Mouse (Mus musculus): ENCODE measurements around the gene Smad1. TPM values are rescaled to one million over a fixed set of nuclear protein-coding genes. Genes with fewer than 3 reads are reported as not detected.

Smad1 gene
- 23.7 and 23.8 TPM in 2 replicates for polyA plus RNA-seq (2011; ENCODE audit: insufficient read depth, insufficient read length, low read depth, missing spikeins)

DNA sequence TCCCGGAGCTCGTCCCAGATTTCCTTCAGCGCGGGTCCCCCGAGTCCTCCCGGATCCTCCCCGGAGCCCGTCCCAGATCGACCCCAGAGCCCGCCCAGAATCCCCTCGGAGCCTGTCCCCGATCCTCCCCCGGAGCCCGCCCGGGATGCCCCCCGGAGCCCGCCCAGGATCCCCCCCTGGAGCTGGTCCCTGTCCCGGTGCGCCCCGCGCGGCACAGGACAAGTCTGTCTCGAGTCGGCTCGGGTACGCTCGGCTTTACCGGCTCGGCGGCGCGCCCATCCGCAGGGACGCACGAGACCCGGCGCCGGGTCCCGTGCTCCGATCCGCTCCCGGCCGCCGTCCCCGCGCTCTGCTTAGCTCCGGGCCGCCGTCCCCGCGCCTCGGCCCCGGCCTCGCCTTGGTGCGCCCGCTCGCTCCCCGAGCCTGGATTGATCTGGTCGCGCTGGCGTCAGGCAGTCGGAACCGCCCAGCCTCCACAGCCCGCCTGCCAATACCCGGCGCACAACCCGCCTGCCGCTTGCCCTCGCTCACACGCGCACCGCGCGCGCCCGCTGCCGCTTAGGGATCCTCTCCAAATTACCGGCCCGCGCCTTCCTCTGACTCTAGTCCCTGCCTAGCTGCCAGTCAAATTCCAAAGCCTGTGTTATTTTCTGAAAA lies at the start of gene Smad1:
Gene Smad1, minus strand, starts transcription at position 525 of the 657 bp plus-strand sequence.
- H3K9me3 ChIP-seq (replicated peaks; ENCODE audit: control insufficient read depth, insufficient read depth, low read length, poor library complexity, severe bottlenecking) = no peaks in the 10 kb centered on the region
- peak within 1 kb of the TSS; percentile 98 for H3K9ac ChIP-seq (ENCODE audit: low read depth, poor library complexity, severe bottlenecking)
- H3K4me1 ChIP-seq (ENCODE audit: control insufficient read depth, insufficient read depth, low read length) = no peaks in the 10 kb centered on the region
- H3K4me3 ChIP-seq (ENCODE audit: low read depth, low read length) = peak within 1 kb of the TSS; percentile 71
- no peak within 1 kb of the TSS for H3K27ac ChIP-seq (ENCODE audit: insufficient read depth, low read length)
- no peaks in the 10 kb centered on the region for H3K36me3 ChIP-seq (ENCODE audit: control insufficient read depth, insufficient read depth, low read length, poor library complexity, severe bottlenecking)
- H3K27me3 ChIP-seq (ENCODE audit: control insufficient read depth, insufficient read depth, low read length, poor library complexity, severe bottlenecking) = no peaks in the 10 kb centered on the region
- TF ChIP-seq POLR2A (IDR thresholded peaks at IDR 0.05; ENCODE audit: insufficient read depth, low read length) = peak; percentile 60
- TF ChIP-seq EP300 (IDR thresholded peaks at IDR 0.05; ENCODE audit: insufficient read depth, low read depth, low read length) = no peak

DNA sequence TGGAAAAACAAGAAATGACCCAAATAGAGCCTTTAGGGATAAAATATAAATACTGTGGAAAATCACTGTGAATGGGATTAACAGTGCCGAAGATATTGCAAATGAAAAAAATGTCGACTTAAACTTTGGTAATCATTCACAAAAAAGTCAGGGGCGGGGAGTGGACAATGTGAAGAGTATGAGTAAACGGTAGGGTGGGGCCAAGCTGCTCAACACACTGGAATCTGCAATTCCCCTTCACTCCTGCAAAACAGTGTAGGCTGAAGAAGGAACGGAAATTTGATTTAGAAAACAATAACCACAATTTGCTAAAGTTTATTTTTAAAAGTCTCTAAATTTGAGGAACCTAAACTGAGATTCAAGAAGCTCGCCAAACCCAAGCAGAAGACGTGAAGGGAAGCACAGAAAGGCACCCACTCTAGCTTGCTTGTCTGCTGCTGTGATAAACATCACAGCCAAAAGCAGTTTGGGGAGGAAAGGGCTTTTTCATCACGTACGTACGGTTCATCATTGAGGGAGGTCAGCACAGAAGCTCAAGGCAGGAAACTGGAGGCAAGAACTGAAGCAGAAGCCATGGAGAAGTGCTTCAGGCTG lies 48.0 kb upstream of the Smad1 start:
- TF ChIP-seq POLR2A (IDR thresholded peaks at IDR 0.05; ENCODE audit: insufficient read depth, low read length) (no peak), EP300 (IDR thresholded peaks at IDR 0.05; ENCODE audit: insufficient read depth, low read depth, low read length) (no peak), CTCF (IDR thresholded peaks at IDR 0.05; ENCODE audit: low read depth, low read length) (no peak)
- H3K27me3 ChIP-seq (ENCODE audit: control insufficient read depth, insufficient read depth, low read length, poor library complexity, severe bottlenecking) = no peaks in the 10 kb centered on the region; the same call in 1 of the 2 replicates
- no peaks in the 10 kb centered on the region for H3K4me1 ChIP-seq (ENCODE audit: control insufficient read depth, insufficient read depth, low read length)
- H3K27ac ChIP-seq (ENCODE audit: insufficient read depth, low read length) = no peak overlapping the region
- H3K9me3 ChIP-seq (replicated peaks; ENCODE audit: control insufficient read depth, insufficient read depth, low read length, poor library complexity, severe bottlenecking) = no peaks in the 10 kb centered on the region
- H3K36me3 ChIP-seq (ENCODE audit: control insufficient read depth, insufficient read depth, low read length, poor library complexity, severe bottlenecking) = no peaks in the 10 kb centered on the region
- H3K9ac ChIP-seq (ENCODE audit: low read depth, poor library complexity, severe bottlenecking) = no peak overlapping the region
- no peak overlapping the region for H3K4me3 ChIP-seq (ENCODE audit: low read depth, low read length)

DNA sequence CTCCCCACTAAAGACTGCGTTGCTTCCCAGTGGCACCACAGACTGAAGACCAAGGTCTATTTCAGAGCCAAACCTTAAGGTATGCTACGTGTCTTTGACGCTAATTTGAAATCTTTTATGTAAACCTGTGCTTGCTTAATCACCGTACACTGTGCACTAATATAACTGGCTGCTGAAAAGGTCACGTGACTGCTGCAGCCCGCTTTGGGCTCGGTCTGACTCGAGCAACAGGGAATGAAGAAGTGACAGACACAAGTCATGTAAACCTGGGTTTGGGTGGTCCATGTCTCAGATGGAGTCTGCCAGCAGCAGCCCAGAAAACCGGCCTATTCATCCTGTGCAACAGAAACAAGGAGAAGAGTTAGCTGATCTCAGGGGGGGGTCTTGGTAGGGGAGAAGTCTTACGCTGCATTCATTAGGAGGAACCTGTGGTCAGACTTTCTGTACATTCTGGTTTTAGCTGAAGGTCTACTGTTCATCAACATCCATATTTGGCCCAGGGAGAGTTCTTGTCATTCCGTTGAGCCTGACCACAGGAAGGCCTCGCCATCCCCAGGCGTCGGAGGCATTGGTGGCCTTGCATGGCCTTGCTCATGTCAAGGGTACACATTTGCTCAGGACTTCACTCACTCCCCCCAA lies 44.3 kb upstream of the Smad1 start:
- no peaks in the 10 kb centered on the region for H3K36me3 ChIP-seq (ENCODE audit: control insufficient read depth, insufficient read depth, low read length, poor library complexity, severe bottlenecking)
- no peak overlapping the region for H3K4me3 ChIP-seq (ENCODE audit: low read depth, low read length)
- H3K27ac ChIP-seq (ENCODE audit: insufficient read depth, low read length) = no peak overlapping the region
- TF ChIP-seq POLR2A (IDR thresholded peaks at IDR 0.05; ENCODE audit: insufficient read depth, low read length) = no peak
- no peak for TF ChIP-seq EP300 (IDR thresholded peaks at IDR 0.05; ENCODE audit: insufficient read depth, low read depth, low read length)
- TF ChIP-seq CTCF (IDR thresholded peaks at IDR 0.05; ENCODE audit: low read depth, low read length) = no peak
- no peaks in the 10 kb centered on the region for H3K4me1 ChIP-seq (ENCODE audit: control insufficient read depth, insufficient read depth, low read length)
- H3K27me3 ChIP-seq (ENCODE audit: control insufficient read depth, insufficient read depth, low read length, poor library complexity, severe bottlenecking) = no peaks in the 10 kb centered on the region
- H3K9me3 ChIP-seq (replicated peaks; ENCODE audit: control insufficient read depth, insufficient read depth, low read length, poor library complexity, severe bottlenecking) = no peaks in the 10 kb centered on the region
- H3K9ac ChIP-seq (ENCODE audit: low read depth, poor library complexity, severe bottlenecking) = no peak overlapping the region

DNA sequence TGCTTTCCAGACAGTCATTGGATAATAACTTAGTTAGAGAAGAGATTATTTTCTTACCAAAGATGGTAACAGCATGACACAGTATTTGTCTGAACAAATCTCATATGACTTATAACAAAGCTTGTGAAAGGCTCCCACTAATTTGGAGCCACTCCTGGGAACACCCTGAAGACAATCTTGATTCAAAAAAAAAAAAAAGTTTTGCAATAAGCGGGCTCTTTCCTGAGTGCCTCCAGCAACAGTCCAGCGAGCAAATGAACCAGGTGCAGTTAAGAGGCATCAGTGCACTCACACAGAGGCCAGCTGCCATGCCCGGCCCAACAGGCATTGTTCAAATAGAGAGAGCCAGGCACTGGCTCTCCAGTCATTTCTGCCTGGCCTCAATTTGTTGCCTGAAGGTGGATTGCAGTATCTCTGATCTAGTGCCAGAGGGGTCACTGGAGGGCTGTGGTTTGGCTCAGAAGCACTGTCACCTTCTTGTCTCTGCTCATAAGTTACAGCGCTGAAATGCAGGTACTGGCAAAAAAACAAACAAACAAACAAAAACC lies 34.7 kb upstream of the Smad1 start:
- Histone ChIP-seq H3K27ac (ENCODE audit: insufficient read depth, low read length) (no peak overlapping the region), H3K9me3 (replicated peaks; ENCODE audit: control insufficient read depth, insufficient read depth, low read length, poor library complexity, severe bottlenecking) (no peaks in the 10 kb centered on the region), H3K27me3 (ENCODE audit: control insufficient read depth, insufficient read depth, low read length, poor library complexity, severe bottlenecking) (no peaks in the 10 kb centered on the region), H3K36me3 (ENCODE audit: control insufficient read depth, insufficient read depth, low read length, poor library complexity, severe bottlenecking) (no peaks in the 10 kb centered on the region), H3K9ac (ENCODE audit: low read depth, poor library complexity, severe bottlenecking) (no peak overlapping the region), H3K4me1 (ENCODE audit: control insufficient read depth, insufficient read depth, low read length) (no peaks in the 10 kb centered on the region), H3K4me3 (ENCODE audit: low read depth, low read length) (no peak overlapping the region)
- TF ChIP-seq EP300 (IDR thresholded peaks at IDR 0.05; ENCODE audit: insufficient read depth, low read depth, low read length) (no peak), CTCF (IDR thresholded peaks at IDR 0.05; ENCODE audit: low read depth, low read length) (no peak), POLR2A (IDR thresholded peaks at IDR 0.05; ENCODE audit: insufficient read depth, low read length) (no peak)

DNA sequence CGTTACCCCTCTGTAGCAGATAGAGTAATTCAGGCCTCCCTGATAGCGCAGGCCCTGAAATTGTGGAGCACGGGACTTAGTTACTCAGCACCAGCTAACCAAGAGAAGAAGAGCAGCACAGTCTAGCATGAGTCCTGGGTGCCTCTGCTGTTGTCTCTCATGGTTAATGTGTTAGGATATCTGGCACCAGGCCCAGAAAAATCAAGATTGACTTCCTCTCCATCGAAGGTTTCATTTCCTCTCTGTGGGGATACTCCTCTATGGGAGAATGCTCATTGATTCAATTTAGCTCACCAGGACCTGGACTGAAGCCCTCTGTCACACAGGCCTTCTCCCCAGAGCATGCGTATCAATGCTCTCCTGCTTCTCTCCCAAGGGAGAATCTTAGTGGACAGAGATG lies 15.6 kb upstream of the Smad1 start:
- H3K27ac ChIP-seq (ENCODE audit: insufficient read depth, low read length) = no peak overlapping the region
- H3K27me3 ChIP-seq (ENCODE audit: control insufficient read depth, insufficient read depth, low read length, poor library complexity, severe bottlenecking) = no peaks in the 10 kb centered on the region
- H3K9ac ChIP-seq (ENCODE audit: low read depth, poor library complexity, severe bottlenecking) = no peak overlapping the region
- H3K4me3 ChIP-seq (ENCODE audit: low read depth, low read length) = no peak overlapping the region
- no peaks in the 10 kb centered on the region for H3K4me1 ChIP-seq (ENCODE audit: control insufficient read depth, insufficient read depth, low read length)
- H3K36me3 ChIP-seq (ENCODE audit: control insufficient read depth, insufficient read depth, low read length, poor library complexity, severe bottlenecking) = no peaks in the 10 kb centered on the region
- no peak for TF ChIP-seq EP300 (IDR thresholded peaks at IDR 0.05; ENCODE audit: insufficient read depth, low read depth, low read length)
- TF ChIP-seq CTCF (IDR thresholded peaks at IDR 0.05; ENCODE audit: low read depth, low read length) = no peak
- TF ChIP-seq POLR2A (IDR thresholded peaks at IDR 0.05; ENCODE audit: insufficient read depth, low read length) = no peak
- H3K9me3 ChIP-seq (replicated peaks; ENCODE audit: control insufficient read depth, insufficient read depth, low read length, poor library complexity, severe bottlenecking) = no peaks in the 10 kb centered on the region
